Mouse (Mus musculus): ENCODE data around the gene Cd200r1. TPM values are rescaled to one million over a fixed set of nuclear protein-coding genes. Genes with fewer than 3 reads are reported as not detected.
"Not testable (repeated sequence)": the region's sequence is repeated elsewhere in the genome, so short reads cannot be mapped to it uniquely, and the experiment has no call there.

Cd200r1 gene
- polyA plus RNA-seq, 1 experiment from 2014 or later, result 1.1 TPM

DNA sequence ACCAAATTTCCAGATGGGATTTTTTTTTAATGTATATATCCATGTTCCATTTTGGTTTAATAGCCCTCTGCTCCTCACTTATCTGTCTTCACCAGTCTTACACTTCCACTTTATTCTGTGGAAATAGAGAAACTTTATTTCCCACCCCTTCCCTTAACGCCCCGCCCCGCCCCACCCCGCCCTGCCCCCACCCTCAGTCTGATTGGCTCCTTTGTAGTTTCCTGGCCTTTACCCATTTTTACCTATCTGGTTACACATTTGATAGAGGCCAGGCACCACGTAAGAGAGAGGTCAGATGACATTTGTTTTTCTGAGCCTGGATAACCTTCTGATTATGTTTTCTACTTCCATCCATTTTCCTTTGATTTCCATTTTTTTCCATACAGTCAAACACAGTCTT is 14.0 kb downstream of the Cd200r1 start:
- 79% methylated on average over 5 of the region's 5 CpGs for WGBS
- Histone ChIP-seq H3K4me1 (ENCODE audit: control insufficient read depth, insufficient read depth, low read length) (no peaks in the 10 kb centered on the region), H3K36me3 (ENCODE audit: control insufficient read depth, insufficient read depth, low read length) (no peaks in the 10 kb centered on the region), H3K9me3 (ENCODE audit: control insufficient read depth, low read length) (no peaks in the 10 kb centered on the region), H3K4me2 (ENCODE audit: low read depth, low read length) (no peak overlapping the region), H3K4me3 (ENCODE audit: low read length) (no peak overlapping the region), H3K27ac (ENCODE audit: low read length) (no peak overlapping the region), H3K9ac (ENCODE audit: low read depth, low read length) (no peak overlapping the region), H3K27me3 (replicated peaks; ENCODE audit: control insufficient read depth, insufficient read depth, low read length) (no peaks in the 10 kb centered on the region)
- no peak for ATAC-seq

DNA sequence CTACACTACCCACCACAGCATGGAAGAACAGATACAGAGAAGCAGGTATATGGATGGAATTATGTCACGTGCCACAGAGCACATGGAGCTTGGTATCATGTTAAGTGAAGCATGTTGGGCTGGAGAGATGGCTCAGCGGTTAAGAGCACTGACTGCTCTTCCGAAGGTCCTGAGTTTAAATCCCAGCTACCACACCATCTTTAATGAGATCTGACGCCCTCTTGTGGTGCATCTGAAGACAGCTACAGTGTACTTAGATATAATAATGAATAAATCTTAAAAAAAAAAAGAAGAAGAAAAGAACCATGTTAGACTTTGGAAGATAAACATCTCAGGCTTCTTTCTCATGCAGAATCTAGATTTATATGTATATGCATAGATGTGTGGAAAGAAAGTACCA is 15.2 kb downstream of the Cd200r1 start:
- 71% methylated on average over 4 of the region's 4 CpGs for WGBS
- Histone ChIP-seq H3K27me3 (replicated peaks; ENCODE audit: control insufficient read depth, insufficient read depth, low read length) (no peaks in the 10 kb centered on the region), H3K9me3 (ENCODE audit: control insufficient read depth, low read length) (no peaks in the 10 kb centered on the region), H3K4me2 (ENCODE audit: low read depth, low read length) (no peak overlapping the region), H3K36me3 (ENCODE audit: control insufficient read depth, insufficient read depth, low read length) (no peaks in the 10 kb centered on the region), H3K9ac (ENCODE audit: low read depth, low read length) (no peak overlapping the region), H3K4me1 (ENCODE audit: control insufficient read depth, insufficient read depth, low read length) (no peaks in the 10 kb centered on the region), H3K4me3 (ENCODE audit: low read length) (no peak overlapping the region), H3K27ac (ENCODE audit: low read length) (no peak overlapping the region)
- no peak for ATAC-seq

DNA sequence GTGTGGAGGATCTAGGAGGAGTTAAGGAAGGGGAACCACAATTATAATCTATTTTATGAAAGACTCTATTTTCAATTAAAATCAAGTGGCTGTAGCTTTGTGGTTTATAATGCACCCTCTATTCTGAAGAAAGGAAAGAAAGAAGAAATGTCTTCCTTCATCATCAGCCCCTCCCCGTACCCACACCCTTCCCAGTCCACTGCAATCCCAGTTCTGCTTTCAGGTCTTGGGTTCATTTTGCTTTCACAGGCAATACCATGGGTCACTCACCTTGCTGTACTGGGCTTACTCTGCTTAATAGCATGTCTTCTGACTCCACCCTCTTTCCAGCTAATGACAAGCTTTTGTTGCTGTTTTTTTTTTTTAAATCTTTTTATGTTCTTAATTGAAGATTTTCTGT is 21.4 kb downstream of the Cd200r1 start:
- no peaks in the 10 kb centered on the region for H3K27me3 ChIP-seq (replicated peaks; ENCODE audit: control insufficient read depth, insufficient read depth, low read length)
- ATAC-seq, result no peak
- no peaks in the 10 kb centered on the region for H3K9me3 ChIP-seq (ENCODE audit: control insufficient read depth, low read length)
- no peak overlapping the region for H3K9ac ChIP-seq (ENCODE audit: low read depth, low read length)
- H3K36me3 ChIP-seq (ENCODE audit: control insufficient read depth, insufficient read depth, low read length), result no peaks in the 10 kb centered on the region
- H3K27ac ChIP-seq (ENCODE audit: low read length), result no peak overlapping the region
- no peaks in the 10 kb centered on the region for H3K4me1 ChIP-seq (ENCODE audit: control insufficient read depth, insufficient read depth, low read length)
- 100% methylated on average over 1 of the region's 1 CpGs for WGBS
- no peak overlapping the region for H3K4me3 ChIP-seq (ENCODE audit: low read length)
- no peak overlapping the region for H3K4me2 ChIP-seq (ENCODE audit: low read depth, low read length)

DNA sequence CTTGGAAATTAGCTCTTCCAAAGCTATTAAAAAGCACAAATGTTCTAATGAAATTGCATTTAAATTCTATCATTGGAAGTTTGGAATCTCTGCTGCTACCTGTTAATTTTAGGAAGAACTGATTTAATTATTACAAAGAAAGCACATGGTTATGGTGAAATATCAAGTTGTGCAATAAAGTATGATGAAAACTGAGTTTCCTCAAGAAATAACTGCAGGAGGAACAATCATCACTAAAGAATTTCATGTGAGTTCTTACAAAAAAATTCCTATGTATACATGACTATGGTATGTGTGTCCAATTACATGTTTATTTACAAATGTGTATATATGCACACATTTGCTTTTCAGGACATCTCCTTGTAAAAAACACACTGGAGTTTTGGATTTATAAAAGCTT is 28.9 kb downstream of the Cd200r1 start:
- Histone ChIP-seq H3K27me3 (replicated peaks; ENCODE audit: control insufficient read depth, insufficient read depth, low read length) (no peaks in the 10 kb centered on the region), H3K4me1 (ENCODE audit: control insufficient read depth, insufficient read depth, low read length) (no peaks in the 10 kb centered on the region), H3K9ac (ENCODE audit: low read depth, low read length) (no peak overlapping the region), H3K27ac (ENCODE audit: low read length) (no peak overlapping the region), H3K4me2 (ENCODE audit: low read depth, low read length) (no peak overlapping the region), H3K36me3 (ENCODE audit: control insufficient read depth, insufficient read depth, low read length) (no peaks in the 10 kb centered on the region), H3K9me3 (ENCODE audit: control insufficient read depth, low read length) (no peaks in the 10 kb centered on the region), H3K4me3 (ENCODE audit: low read length) (no peak overlapping the region)
- no peak for ATAC-seq

DNA sequence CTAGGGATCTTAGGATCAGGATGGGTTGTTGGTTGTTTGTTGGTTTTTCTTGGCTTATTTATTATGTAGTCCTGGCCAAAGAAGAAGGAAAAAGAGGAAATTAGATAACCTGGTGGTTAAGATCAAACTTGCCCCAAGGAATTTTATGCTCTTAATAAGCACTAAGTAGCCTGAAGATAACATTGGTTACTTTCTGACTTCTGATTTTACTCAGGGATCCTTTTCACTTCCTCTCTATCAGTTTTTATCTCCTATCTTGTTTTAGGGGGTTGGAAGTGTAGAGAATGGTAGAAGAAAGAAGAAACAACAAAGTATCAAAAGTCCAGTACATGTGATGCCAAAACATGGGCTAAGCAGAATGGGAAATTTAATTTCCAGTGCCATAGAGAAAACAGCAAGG is 40.4 kb downstream of the Cd200r1 start:
- no peaks in the 10 kb centered on the region for H3K36me3 ChIP-seq (ENCODE audit: control insufficient read depth, insufficient read depth, low read length)

DNA sequence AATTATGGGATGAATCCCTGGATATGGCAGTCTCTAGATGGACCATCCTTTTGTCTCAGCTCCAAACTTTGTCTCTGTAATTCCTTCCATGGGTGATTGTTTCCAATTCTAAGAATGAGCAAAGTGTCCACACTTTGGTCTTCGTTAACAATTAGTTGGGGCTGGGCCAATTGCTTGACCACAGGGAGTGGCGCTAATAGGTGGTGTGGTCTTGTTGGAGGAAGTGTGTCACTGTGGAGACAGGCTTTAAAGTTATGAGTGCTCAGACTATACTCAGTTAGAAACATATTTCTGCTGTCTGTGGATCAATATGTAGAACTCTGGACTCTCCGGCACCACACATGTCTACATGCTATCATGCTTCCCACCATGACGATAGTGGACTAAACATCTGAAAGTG is 44.7 kb downstream of the Cd200r1 start:
- H3K9me3 ChIP-seq (ENCODE audit: control insufficient read depth, low read length); H3K4me1 ChIP-seq (ENCODE audit: control insufficient read depth, insufficient read depth, low read length); H3K36me3 ChIP-seq (ENCODE audit: control insufficient read depth, insufficient read depth, low read length); H3K4me2 ChIP-seq (ENCODE audit: low read depth, low read length); H3K9ac ChIP-seq (ENCODE audit: low read depth, low read length); ATAC-seq; H3K4me3 ChIP-seq (ENCODE audit: low read length); H3K27ac ChIP-seq (ENCODE audit: low read length); H3K27me3 ChIP-seq (replicated peaks; ENCODE audit: control insufficient read depth, insufficient read depth, low read length): not testable (repeated sequence)
- WGBS, result 97% methylated on average over 4 of the region's 4 CpGs

More for the DNA sequence above, 40.4 kb downstream of the Cd200r1 start:
- Histone ChIP-seq H3K4me3 (ENCODE audit: low read length) (no peak overlapping the region), H3K27me3 (replicated peaks; ENCODE audit: control insufficient read depth, insufficient read depth, low read length) (no peaks in the 10 kb centered on the region), H3K9ac (ENCODE audit: low read depth, low read length) (no peak overlapping the region), H3K4me1 (ENCODE audit: control insufficient read depth, insufficient read depth, low read length) (no peaks in the 10 kb centered on the region), H3K4me2 (ENCODE audit: low read depth, low read length) (no peak overlapping the region), H3K9me3 (ENCODE audit: control insufficient read depth, low read length) (no peaks in the 10 kb centered on the region), H3K27ac (ENCODE audit: low read length) (no peak overlapping the region)
- ATAC-seq, result no peak

DNA sequence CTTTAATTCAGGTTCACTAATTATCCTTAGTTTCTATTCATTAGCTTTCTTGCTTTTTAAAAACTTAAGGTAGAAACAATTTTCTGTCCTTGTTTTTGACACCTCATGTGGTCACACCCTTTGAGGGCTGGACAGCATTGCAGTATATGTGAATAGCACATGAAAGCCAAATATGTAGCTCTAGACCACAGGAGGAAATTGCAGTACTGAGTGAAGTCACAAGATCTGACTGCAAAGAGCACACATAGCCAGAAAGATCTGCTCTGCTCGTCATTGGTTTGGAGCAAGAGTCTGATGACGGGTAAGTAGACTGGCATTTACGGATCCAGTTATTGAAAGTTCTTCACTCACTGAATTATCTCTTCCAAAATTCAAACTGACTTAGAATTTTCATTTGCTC is 46.0 kb downstream of the Cd200r1 start, which contains the start of gene Cd200r4:
Gene Cd200r4, plus strand, starts transcription at position 190 of the 400 bp plus-strand sequence.
- Histone ChIP-seq H3K36me3 (ENCODE audit: control insufficient read depth, insufficient read depth, low read length) (no peaks in the 10 kb centered on the region), H3K27me3 (replicated peaks; ENCODE audit: control insufficient read depth, insufficient read depth, low read length) (no peaks in the 10 kb centered on the region), H3K9ac (ENCODE audit: low read depth, low read length) (no peak within 1 kb of the TSS), H3K9me3 (ENCODE audit: control insufficient read depth, low read length) (no peaks in the 10 kb centered on the region), H3K4me3 (ENCODE audit: low read length) (no peak within 1 kb of the TSS), H3K27ac (ENCODE audit: low read length) (no peak within 1 kb of the TSS), H3K4me2 (ENCODE audit: low read depth, low read length) (no peak within 1 kb of the TSS), H3K4me1 (ENCODE audit: control insufficient read depth, insufficient read depth, low read length) (no peaks in the 10 kb centered on the region)
- WGBS, result 81% methylated on average over 3 of the region's 3 CpGs
- ATAC-seq, result no peak

DNA sequence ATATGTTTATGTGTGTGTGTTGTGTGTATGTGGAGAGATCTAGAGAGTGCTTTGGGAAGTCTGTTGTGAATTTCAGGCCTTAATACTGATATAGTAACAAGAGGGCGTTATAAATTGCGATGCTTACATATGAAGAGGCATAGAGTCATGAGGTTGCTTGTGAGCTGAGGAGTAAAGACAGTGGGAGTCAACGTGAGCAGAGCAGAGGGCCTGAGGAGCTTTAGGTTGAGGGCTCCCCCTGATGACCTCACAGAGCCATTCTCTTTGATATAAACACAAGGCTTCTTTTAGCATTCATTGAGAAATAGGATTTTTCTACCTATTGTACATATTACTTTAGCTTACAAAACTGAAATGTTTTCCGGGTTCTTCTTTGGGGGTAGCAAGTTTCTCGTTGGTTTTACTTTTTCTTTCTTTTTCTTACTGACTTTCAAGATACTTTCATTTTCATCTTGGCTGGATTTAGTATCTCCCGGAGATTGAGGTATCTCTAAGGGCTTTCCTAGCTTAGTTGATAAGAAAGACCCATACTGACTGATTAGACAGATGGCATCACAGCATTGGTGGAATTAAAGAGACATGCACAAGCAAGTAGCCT is 47.0 kb downstream of the Cd200r1 start:
- no peaks in the 10 kb centered on the region for H3K36me3 ChIP-seq (ENCODE audit: control insufficient read depth, insufficient read depth, low read length)
- H3K4me2 ChIP-seq (ENCODE audit: low read depth, low read length), result no peak overlapping the region
- no peak overlapping the region for H3K4me3 ChIP-seq (ENCODE audit: low read length)
- no peak for ATAC-seq
- no peaks in the 10 kb centered on the region for H3K4me1 ChIP-seq (ENCODE audit: control insufficient read depth, insufficient read depth, low read length)
- no peak overlapping the region for H3K27ac ChIP-seq (ENCODE audit: low read length)
- H3K9me3 ChIP-seq (ENCODE audit: control insufficient read depth, low read length), result no peaks in the 10 kb centered on the region
- no peaks in the 10 kb centered on the region for H3K27me3 ChIP-seq (replicated peaks; ENCODE audit: control insufficient read depth, insufficient read depth, low read length)
- no peak overlapping the region for H3K9ac ChIP-seq (ENCODE audit: low read depth, low read length)
- WGBS, result 85% methylated on average over 6 of the region's 6 CpGs

DNA sequence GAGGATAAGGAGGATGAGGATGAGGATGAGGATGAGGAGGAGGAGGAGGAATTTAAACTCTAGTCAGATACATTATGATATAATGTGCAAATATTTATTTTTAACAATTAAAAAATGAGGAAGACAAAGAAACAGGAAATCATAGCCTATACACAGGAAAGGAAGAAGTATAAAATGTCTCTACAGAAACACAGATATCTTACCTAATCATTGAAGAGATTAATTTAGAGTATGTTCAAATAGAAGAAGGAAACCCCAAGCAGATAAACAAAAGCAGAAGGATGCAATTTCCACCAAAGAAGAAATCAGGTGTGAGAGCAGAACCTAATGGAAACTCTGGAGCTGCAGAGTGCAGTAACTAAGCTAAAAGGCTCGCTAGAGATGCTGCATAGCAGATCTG is 52.5 kb downstream of the Cd200r1 start:
- no peak overlapping the region for H3K4me3 ChIP-seq (ENCODE audit: low read length)
- 38% methylated on average over 1 of the region's 1 CpGs for WGBS
- no peaks in the 10 kb centered on the region for H3K9me3 ChIP-seq (ENCODE audit: control insufficient read depth, low read length)
- H3K36me3 ChIP-seq (ENCODE audit: control insufficient read depth, insufficient read depth, low read length), result no peaks in the 10 kb centered on the region
- no peaks in the 10 kb centered on the region for H3K4me1 ChIP-seq (ENCODE audit: control insufficient read depth, insufficient read depth, low read length)
- no peak overlapping the region for H3K9ac ChIP-seq (ENCODE audit: low read depth, low read length)
- H3K27ac ChIP-seq (ENCODE audit: low read length), result no peak overlapping the region
- ATAC-seq, result no peak
- H3K27me3 ChIP-seq (replicated peaks; ENCODE audit: control insufficient read depth, insufficient read depth, low read length), result no peaks in the 10 kb centered on the region
- H3K4me2 ChIP-seq (ENCODE audit: low read depth, low read length), result no peak overlapping the region

DNA sequence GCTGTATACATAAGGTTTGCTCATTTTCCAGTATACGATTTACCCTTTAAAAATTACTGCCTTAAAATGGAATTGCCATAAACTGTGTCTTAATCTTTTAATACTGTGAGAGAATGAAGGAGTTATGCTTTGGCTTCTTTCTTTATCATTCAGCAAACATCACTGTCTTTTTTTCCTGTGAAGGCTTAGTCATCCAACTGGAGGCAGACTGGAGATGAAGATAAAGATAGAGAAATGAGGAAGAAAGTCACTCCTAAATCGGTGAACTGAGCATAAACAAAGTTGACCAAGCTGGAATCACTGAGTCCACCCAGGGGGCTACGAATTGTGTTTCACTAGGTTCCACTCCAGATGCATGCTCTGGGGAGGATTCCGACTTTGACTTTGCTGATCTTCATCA is 55.0 kb downstream of the Cd200r1 start:
- Histone ChIP-seq H3K9me3 (ENCODE audit: control insufficient read depth, low read length) (no peaks in the 10 kb centered on the region), H3K9ac (ENCODE audit: low read depth, low read length) (no peak overlapping the region), H3K4me1 (ENCODE audit: control insufficient read depth, insufficient read depth, low read length) (no peaks in the 10 kb centered on the region), H3K4me3 (ENCODE audit: low read length) (no peak overlapping the region), H3K27ac (ENCODE audit: low read length) (no peak overlapping the region), H3K27me3 (replicated peaks; ENCODE audit: control insufficient read depth, insufficient read depth, low read length) (no peaks in the 10 kb centered on the region), H3K36me3 (ENCODE audit: control insufficient read depth, insufficient read depth, low read length) (no peaks in the 10 kb centered on the region), H3K4me2 (ENCODE audit: low read depth, low read length) (no peak overlapping the region)
- WGBS, result 76% methylated on average over 4 of the region's 4 CpGs
- no peak for ATAC-seq
